Mouse (Mus musculus) small intestine, adult 2 months (tissue): ENCODE results near the gene Tpt1. TPM values are rescaled to one million over a fixed set of nuclear protein-coding genes. Genes with fewer than 3 reads are reported as not detected.

Experiments used
- H3K27ac ChIP-seq: fragments of 200-500 bp; 2 replicates; pipeline ENCODE4 v1.5.1; 2012; ENCODE audit warnings: low read depth, low read length, control low read depth, inconsistent platforms; ENCODE audit not compliant: insufficient read depth
- H3K27me3 ChIP-seq: fragments of 200-500 bp; 2 replicates; pipeline ENCODE4 v1.6.1; 2012; ENCODE audit warnings: mild to moderate bottlenecking, moderate library complexity, low read length, inconsistent platforms; ENCODE audit not compliant: control insufficient read depth, insufficient read depth
- H3K36me3 ChIP-seq: fragments of 200-500 bp; 2 replicates; pipeline ENCODE4 v1.6.1; 2012; ENCODE audit warnings: mild to moderate bottlenecking, low read length, control low read depth, inconsistent platforms; ENCODE audit not compliant: control insufficient read depth, insufficient read depth
- H3K4me1 ChIP-seq: fragments of 200-500 bp; 2 replicates; pipeline ENCODE4 v1.6.1; 2012; ENCODE audit warnings: low read length, inconsistent platforms, mixed read lengths; ENCODE audit not compliant: control insufficient read depth, insufficient read depth, insufficient read length
- H3K4me3 ChIP-seq: fragments of 200-500 bp; 2 replicates; pipeline ENCODE4 v1.5.1; 2012; ENCODE audit warnings: low read depth, mild to moderate bottlenecking, control low read depth, inconsistent platforms, low read length, moderate library complexity
- CTCF ChIP-seq: fragments of 200-500 bp; IDR thresholded peaks from 2 replicates; pipeline ENCODE4 v1.5.1; 2012; ENCODE audit warnings: low read depth, mild to moderate bottlenecking, control low read depth, inconsistent platforms, low read length, moderate library complexity, mixed read lengths; ENCODE audit not compliant: insufficient replicate concordance, insufficient read length; ENCODE audit errors: extremely low read depth
- POLR2A ChIP-seq: fragments of 200-500 bp; IDR thresholded peaks from 2 replicates; pipeline ENCODE4 v1.6.1; 2012; ENCODE audit warnings: low read depth, mild to moderate bottlenecking, control low read depth, inconsistent platforms, low read length, moderate library complexity
- WGBS: fragments of 180-500 bp; shearing (Covaris S2); methylation state at CpG from one replicate; pipeline ENCODE4 v1.1.7; 2018; 5-methylcytosine and 5-hydroxymethylcytosine counted together
- polyA plus RNA-seq: library from polyadenylated mRNA; depleted of rRNA; stranded (reverse); fragments of >200 nt; gene quantifications from 2 replicates; pipeline ENCODE4 v1.2.3, GENCODE M21; 2012

Tpt1 gene
- polyA plus RNA-seq, 1 experiment: 1,973 TPM

- TF ChIP-seq POLR2A: no peak
- no peak for TF ChIP-seq CTCF
- H3K4me1 ChIP-seq: peaks cover 5% of the 10 kb centered on the region
- H3K36me3 ChIP-seq: peaks cover 24% of the 10 kb centered on the region
- H3K27me3 ChIP-seq: no peaks in the 10 kb centered on the region
- peak overlapping the region; percentile 98 for H3K27ac ChIP-seq
- H3K4me3 ChIP-seq: peak overlapping the region; percentile 89
- WGBS: 6% methylated on average over 14 of the region's 14 CpGs
Measured at GRCm38 (mm10) chr14:75844111-75844695, 690 bp upstream of the Tpt1 start.

GRCm38 (mm10) chr14:75845698-75846115 lies 814 bp downstream of the Tpt1 start:
- Histone ChIP-seq H3K27ac (peak overlapping the region; percentile 94), H3K27me3 (no peaks in the 10 kb centered on the region), H3K36me3 (peaks cover 33% of the 10 kb centered on the region), H3K4me3 (peak overlapping the region; percentile 89), H3K4me1 (peaks cover 5% of the 10 kb centered on the region)
- TF ChIP-seq POLR2A (peak; percentile 49; the same call in 1 of the 2 replicates), CTCF (peak; percentile 46; the same call in 1 of the 2 replicates)
- WGBS: under 1% methylated on average over 40 of the region's 40 CpGs

GRCm38 (mm10) chr14:75847669-75848068 lies 2.8 kb downstream of the Tpt1 start:
- H3K36me3 ChIP-seq: peaks cover 36% of the 10 kb centered on the region
- H3K4me3 ChIP-seq: no peak overlapping the region
- no peaks in the 10 kb centered on the region for H3K27me3 ChIP-seq
- H3K4me1 ChIP-seq: peaks cover 5% of the 10 kb centered on the region
- WGBS: 74% methylated on average over 4 of the region's 4 CpGs
- TF ChIP-seq CTCF: no peak
- TF ChIP-seq POLR2A: no peak
- H3K27ac ChIP-seq: no peak overlapping the region

GRCm38 (mm10) chr14:75848482-75848881 lies 3.6 kb downstream of the Tpt1 start:
- 90% methylated on average over 5 of the region's 5 CpGs for WGBS
- H3K27ac ChIP-seq: no peak overlapping the region
- TF ChIP-seq CTCF: no peak
- TF ChIP-seq POLR2A: no peak
- peaks cover 5% of the 10 kb centered on the region for H3K4me1 ChIP-seq
- H3K36me3 ChIP-seq: peaks cover 36% of the 10 kb centered on the region
- H3K4me3 ChIP-seq: no peak overlapping the region
- H3K27me3 ChIP-seq: no peaks in the 10 kb centered on the region

- H3K4me1 ChIP-seq: peaks cover 5% of the 10 kb centered on the region
- TF ChIP-seq CTCF: no peak
- TF ChIP-seq POLR2A: no peak
- peaks cover 36% of the 10 kb centered on the region for H3K36me3 ChIP-seq
- no peak overlapping the region for H3K4me3 ChIP-seq
- no peak overlapping the region for H3K27ac ChIP-seq
- WGBS: 75% methylated on average over 5 of the region's 5 CpGs
- no peaks in the 10 kb centered on the region for H3K27me3 ChIP-seq
Measured at GRCm38 (mm10) chr14:75849236-75849635, 4.3 kb downstream of the Tpt1 start.

GRCm38 (mm10) chr14:75849842-75850568 lies 5.1 kb downstream of the Tpt1 start:
- no peak overlapping the region for H3K4me3 ChIP-seq
- H3K36me3 ChIP-seq: peaks cover 36% of the 10 kb centered on the region
- 82% methylated on average over 6 of the region's 6 CpGs for WGBS
- H3K27ac ChIP-seq: no peak overlapping the region
- no peaks in the 10 kb centered on the region for H3K27me3 ChIP-seq
- peaks cover 5% of the 10 kb centered on the region for H3K4me1 ChIP-seq
- no peak for TF ChIP-seq POLR2A
- no peak for TF ChIP-seq CTCF

GRCm38 (mm10) chr14:75850819-75851218 lies 5.9 kb downstream of the Tpt1 start:
- Histone ChIP-seq H3K27me3 (no peaks in the 10 kb centered on the region), H3K4me1 (peaks cover 5% of the 10 kb centered on the region), H3K36me3 (peaks cover 36% of the 10 kb centered on the region), H3K4me3 (no peak overlapping the region), H3K27ac (no peak overlapping the region)
- no peak for TF ChIP-seq CTCF
- TF ChIP-seq POLR2A: no peak
- WGBS: 86% methylated on average over 6 of the region's 6 CpGs
